Mouse (Mus musculus) liver, embryonic 13.5 days (tissue): Measurements from ENCODE around the gene 0610010F05Rik. TPM values are rescaled to one million over a fixed set of nuclear protein-coding genes. Genes with fewer than 3 reads are reported as not detected.

Experiments
- ATAC-seq: fragments of 200-750 bp; cut with Nextera tagmentation; 2 replicates; pipeline ENCODE4 v1.8.0; 2017; ENCODE audit warnings: low read depth, mild to moderate bottlenecking, moderate number of reproducible peaks, moderate library complexity
- DNase-seq: peaks from one replicate; pipeline ENCODE4 v3.0.0; 2022
- H3K27ac ChIP-seq: fragments of 300-500 bp; sonication (generic); 2 replicates; pipeline ENCODE4 v1.5.1; 2015; ENCODE audit warnings: moderate library complexity, mild to moderate bottlenecking, inconsistent platforms
- H3K27me3 ChIP-seq: fragments of 300-500 bp; sonication (generic); 2 replicates; pipeline ENCODE4 v1.6.1; 2015; ENCODE audit warnings: mild to moderate bottlenecking, inconsistent platforms
- H3K36me3 ChIP-seq: fragments of 300-500 bp; sonication (generic); 2 replicates; pipeline ENCODE4 v1.6.1; 2015; ENCODE audit warnings: mild to moderate bottlenecking, inconsistent platforms
- H3K4me1 ChIP-seq: fragments of 300-500 bp; sonication (generic); replicated peaks from 2 replicates; pipeline ENCODE4 v1.6.1; 2015; ENCODE audit warnings: inconsistent platforms
- H3K4me2 ChIP-seq: fragments of 300-500 bp; sonication (generic); 2 replicates; pipeline ENCODE4 v1.6.1; 2015; ENCODE audit warnings: inconsistent platforms, mild to moderate bottlenecking, moderate library complexity
- H3K4me3 ChIP-seq: fragments of 300-500 bp; sonication (generic); replicated peaks from 2 replicates; pipeline ENCODE4 v1.5.1; 2015; ENCODE audit warnings: mild to moderate bottlenecking, inconsistent platforms
- H3K9ac ChIP-seq: fragments of 300-500 bp; sonication (generic); 2 replicates; pipeline ENCODE4 v1.6.1; 2015; ENCODE audit warnings: mild to moderate bottlenecking, inconsistent platforms
- H3K9me3 ChIP-seq: fragments of 300-500 bp; sonication (generic); replicated peaks from 2 replicates; pipeline ENCODE4 v1.6.1; 2016; ENCODE audit warnings: inconsistent platforms
- WGBS: fragments of 180-500 bp; shearing (Covaris S2); methylation state at CpG from one replicate; pipeline ENCODE4 v1.1.7; 2015; ENCODE audit not compliant: insufficient replicate concordance; 5-methylcytosine and 5-hydroxymethylcytosine counted together
- polyA plus RNA-seq: library from polyadenylated mRNA; unstranded; fragments of >200 nt; fragmentation: Nextera tagmentation; extraction: Ambion mirVana; gene quantifications from 2 replicates; pipeline ENCODE4 v1.2.1, GENCODE M21; 2015

The 0610010F05Rik gene
- 14.1 and 16.4 TPM in 2 replicates for polyA plus RNA-seq

DNA sequence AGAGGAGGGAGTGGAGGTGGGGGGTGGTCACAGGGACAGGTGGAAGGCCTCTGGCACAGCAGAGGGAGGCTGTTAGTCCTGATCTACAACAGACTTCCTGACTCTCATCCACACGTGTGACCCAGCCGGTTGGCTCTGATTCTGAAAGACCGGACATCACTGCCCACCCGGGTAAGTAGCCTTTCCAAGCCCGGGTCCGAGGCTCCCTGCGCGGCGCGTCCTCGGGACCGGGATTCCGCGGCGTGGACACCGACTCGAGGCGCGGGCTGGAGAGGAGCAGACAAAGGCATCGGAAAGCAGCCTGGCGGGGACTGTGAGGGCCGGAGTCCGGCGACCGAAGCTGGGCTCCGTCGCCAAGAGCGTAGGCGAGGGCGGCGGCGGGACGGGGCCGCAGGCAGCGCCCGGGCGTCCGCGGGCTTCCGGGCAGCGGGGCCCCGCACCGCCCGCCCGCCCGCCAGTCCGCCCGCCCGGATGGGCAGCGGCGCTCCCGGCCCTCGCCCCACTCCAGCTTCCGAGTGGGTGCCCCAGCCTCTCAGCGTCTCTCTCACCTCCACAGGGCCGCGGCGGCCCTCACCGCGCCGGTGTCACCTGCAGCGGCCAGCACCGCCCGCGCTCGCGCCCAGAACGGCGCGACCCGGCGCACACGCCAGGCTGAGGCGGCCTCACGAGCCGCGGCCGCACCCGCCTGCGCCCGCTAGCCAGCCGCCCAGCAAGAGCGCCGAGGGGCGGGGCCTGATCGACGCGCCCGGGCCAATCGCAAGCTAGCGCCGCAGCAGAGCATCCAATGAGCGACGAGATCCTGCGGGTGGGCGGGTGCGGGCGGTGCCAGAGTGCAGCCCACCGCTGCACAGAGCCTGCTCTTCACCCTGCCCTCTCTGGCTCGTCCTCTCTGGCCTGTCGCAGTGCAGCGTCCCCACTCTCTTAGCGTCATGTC, at the start of gene 0610010F05Rik:
0610010F05Rik (minus strand) TSS at position 695 of the 934 bp plus-strand sequence.
- Histone ChIP-seq H3K4me2 (peak within 1 kb of the TSS; percentile 94), H3K27ac (peak within 1 kb of the TSS; percentile 80), H3K9me3 (no peaks in the 10 kb centered on the region), H3K4me1 (peaks cover 13% of the 10 kb centered on the region), H3K9ac (peak within 1 kb of the TSS; percentile 91), H3K27me3 (no peaks in the 10 kb centered on the region), H3K36me3 (peaks cover 8% of the 10 kb centered on the region), H3K4me3 (peak within 1 kb of the TSS; percentile 87)
- ATAC-seq = peak; percentile 100
- peak; percentile 82 for DNase-seq
- under 1% methylated on average over 83 of the region's 103 CpGs for WGBS

DNA sequence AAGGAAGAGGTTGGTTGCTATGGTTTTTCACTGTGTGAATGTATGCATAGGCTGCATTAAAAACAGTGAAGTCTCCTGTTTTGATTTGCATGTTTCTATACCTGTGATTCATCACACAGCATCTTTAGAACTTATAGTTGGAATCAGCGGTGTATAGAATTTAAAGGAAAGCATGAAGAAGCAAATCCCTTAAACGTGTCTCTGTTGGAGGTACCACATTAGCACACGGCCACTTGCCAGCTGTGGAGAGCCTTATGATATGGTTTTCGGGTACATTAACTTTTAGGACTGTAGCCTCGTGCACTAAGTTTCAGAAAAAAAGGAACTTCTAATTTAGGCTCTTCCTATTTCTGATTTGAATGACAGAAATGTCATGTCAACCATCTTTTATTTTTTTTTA, 49.1 kb upstream of the 0610010F05Rik start:
- H3K27me3 ChIP-seq = no peaks in the 10 kb centered on the region
- peaks cover 37% of the 10 kb centered on the region for H3K36me3 ChIP-seq
- H3K9me3 ChIP-seq = no peaks in the 10 kb centered on the region
- WGBS = 66% methylated on average over 5 of the region's 5 CpGs
- H3K9ac ChIP-seq = no peak overlapping the region
- no peak overlapping the region for H3K4me2 ChIP-seq
- no peak overlapping the region for H3K4me3 ChIP-seq
- ATAC-seq = no peak
- no peak for DNase-seq
- no peaks in the 10 kb centered on the region for H3K4me1 ChIP-seq
- no peak overlapping the region for H3K27ac ChIP-seq

DNA sequence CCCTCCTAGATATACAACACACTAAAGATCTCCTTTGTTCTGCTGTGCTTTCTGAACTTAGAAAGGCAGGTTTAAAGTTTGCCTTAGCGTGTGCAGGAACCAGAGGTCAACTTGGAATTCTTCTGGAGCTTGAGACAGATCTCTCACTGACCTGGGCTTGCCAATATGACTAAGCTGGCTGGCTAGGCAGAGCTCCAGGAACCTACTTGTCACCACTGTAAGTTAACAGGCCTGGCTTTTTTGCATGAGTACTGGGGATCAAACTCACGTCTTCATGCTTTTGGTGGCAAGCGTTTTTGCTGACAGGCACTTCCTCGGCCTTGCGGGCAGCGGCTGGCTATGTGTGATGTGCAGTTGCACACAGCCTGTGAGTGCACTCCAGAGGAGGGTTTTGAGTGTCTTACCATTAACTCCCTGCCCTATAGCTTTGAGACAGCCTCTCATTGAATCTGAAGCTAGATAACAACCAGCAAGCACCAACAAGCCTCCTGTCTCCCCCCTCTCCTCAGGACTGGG, 47.1 kb upstream of the 0610010F05Rik start:
- 89% methylated on average over 6 of the region's 6 CpGs for WGBS
- no peak for ATAC-seq

DNA sequence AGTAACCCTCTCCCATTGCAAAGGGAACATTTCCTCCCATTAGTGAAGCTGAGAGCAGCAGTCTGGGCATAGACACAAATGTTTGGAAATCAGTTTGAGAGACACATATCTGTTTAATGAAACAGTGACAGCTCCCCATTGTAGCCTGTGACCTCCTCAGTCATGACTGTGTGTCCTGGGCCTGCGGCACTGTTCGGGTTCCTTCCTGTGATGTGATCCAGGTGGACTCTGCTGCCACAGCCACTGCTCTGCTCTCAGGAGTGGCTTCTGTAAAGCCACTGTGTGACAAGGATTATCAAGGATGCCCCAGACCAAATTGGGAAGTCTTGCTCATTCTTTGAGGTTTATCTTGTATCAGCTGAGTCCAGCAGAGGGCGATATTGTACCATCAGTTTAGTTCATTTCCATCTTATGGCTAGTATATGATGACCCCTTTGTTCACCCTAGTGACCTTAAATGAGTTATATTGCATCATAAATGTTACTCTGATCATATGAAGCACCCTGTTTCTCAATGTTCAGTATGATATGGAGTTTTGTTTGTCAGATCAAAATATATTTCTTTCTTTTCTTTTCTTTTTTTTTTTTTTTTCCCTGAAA, 45.7 kb upstream of the 0610010F05Rik start:
- ATAC-seq (0 out of 2 replicates have a peak, but pooled peaks have one; percentile 43), DNase-seq (peak; percentile 28)
- Histone ChIP-seq H3K4me1 (no peaks in the 10 kb centered on the region), H3K9me3 (no peaks in the 10 kb centered on the region), H3K9ac (no peak overlapping the region), H3K4me2 (no peak overlapping the region), H3K27ac (no peak overlapping the region), H3K27me3 (no peaks in the 10 kb centered on the region), H3K4me3 (no peak overlapping the region), H3K36me3 (peaks cover 53% of the 10 kb centered on the region)
- 53% methylated on average over 3 of the region's 3 CpGs for WGBS

More for the DNA sequence above, 47.1 kb upstream of the 0610010F05Rik start:
- DNase-seq = no peak
- Histone ChIP-seq H3K27ac (no peak overlapping the region), H3K9me3 (no peaks in the 10 kb centered on the region), H3K27me3 (no peaks in the 10 kb centered on the region), H3K36me3 (peaks cover 49% of the 10 kb centered on the region), H3K4me1 (no peaks in the 10 kb centered on the region), H3K4me3 (no peak overlapping the region), H3K4me2 (no peak overlapping the region), H3K9ac (no peak overlapping the region)

GRCm38 (mm10) chr11:23676100-23676499, 42.7 kb upstream of the 0610010F05Rik start:
- Histone ChIP-seq H3K4me1 (no peaks in the 10 kb centered on the region), H3K4me2 (no peak overlapping the region), H3K36me3 (peaks cover 52% of the 10 kb centered on the region), H3K9me3 (no peaks in the 10 kb centered on the region), H3K27me3 (no peaks in the 10 kb centered on the region), H3K27ac (no peak overlapping the region), H3K9ac (no peak overlapping the region), H3K4me3 (no peak overlapping the region)
- ATAC-seq (no peak), DNase-seq (no peak)
- 74% methylated on average over 5 of the region's 5 CpGs for WGBS

GRCm38 (mm10) chr11:23672256-23672749, 38.9 kb upstream of the 0610010F05Rik start:
- no peak overlapping the region for H3K27ac ChIP-seq
- H3K36me3 ChIP-seq = peaks cover 30% of the 10 kb centered on the region
- WGBS = 74% methylated on average over 4 of the region's 4 CpGs
- H3K4me2 ChIP-seq = no peak overlapping the region
- H3K9ac ChIP-seq = no peak overlapping the region
- DNase-seq = no peak
- H3K4me3 ChIP-seq = no peak overlapping the region
- ATAC-seq = no peak
- no peaks in the 10 kb centered on the region for H3K9me3 ChIP-seq
- H3K4me1 ChIP-seq = peaks cover 4% of the 10 kb centered on the region; the same call in 1 of the 2 replicates
- H3K27me3 ChIP-seq = no peaks in the 10 kb centered on the region

DNA sequence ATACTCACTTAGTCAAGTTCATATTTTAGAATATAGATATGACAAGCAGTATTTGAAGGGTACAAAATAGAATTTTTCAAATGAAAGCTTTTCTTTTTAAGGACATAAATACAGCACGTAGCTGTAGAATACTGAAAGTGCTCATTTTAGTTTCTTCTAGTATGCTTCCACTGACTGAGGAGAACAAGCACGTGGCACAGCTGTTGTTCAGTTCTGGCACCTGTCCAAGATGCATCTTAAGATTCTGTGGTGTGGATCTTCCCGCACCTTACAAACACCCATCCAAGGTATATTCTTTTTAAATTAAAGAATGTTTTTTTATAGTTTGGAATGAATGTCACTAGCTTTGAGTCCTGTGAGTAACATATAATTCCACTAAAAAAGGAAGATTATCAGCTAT, 33.7 kb upstream of the 0610010F05Rik start:
- Histone ChIP-seq H3K27me3 (no peaks in the 10 kb centered on the region), H3K9ac (peak overlapping the region; percentile 92), H3K9me3 (no peaks in the 10 kb centered on the region), H3K4me1 (peaks cover 26% of the 10 kb centered on the region), H3K4me3 (peak overlapping the region; percentile 93), H3K4me2 (peak overlapping the region; percentile 82), H3K27ac (no peak overlapping the region), H3K36me3 (no peaks in the 10 kb centered on the region; the same call in 1 of the 2 replicates)
- DNase-seq = no peak
- WGBS = 49% methylated on average over 3 of the region's 3 CpGs
- no peak for ATAC-seq

DNA sequence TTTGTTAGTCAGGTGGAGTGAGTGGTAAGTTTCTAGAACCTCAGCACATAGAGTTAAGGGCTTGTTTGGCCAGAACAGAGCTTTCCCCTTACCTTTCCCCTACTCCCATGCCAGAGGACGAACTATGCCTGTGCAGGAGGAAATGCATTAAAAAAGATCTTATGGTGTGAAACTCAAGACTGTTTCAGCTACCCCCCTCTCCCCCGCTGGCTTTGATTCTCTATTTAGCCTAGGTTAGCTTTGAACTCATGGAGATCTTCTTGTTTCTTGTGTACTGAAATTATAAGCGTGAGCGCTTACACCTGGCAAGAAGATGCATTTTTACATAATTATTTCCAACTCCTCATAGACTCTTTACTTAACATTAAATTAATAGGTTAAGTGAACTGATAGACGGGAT, 33.1 kb upstream of the 0610010F05Rik start:
- WGBS = 6% methylated on average over 5 of the region's 5 CpGs
- peaks cover 26% of the 10 kb centered on the region for H3K4me1 ChIP-seq
- H3K4me2 ChIP-seq = peak overlapping the region; percentile 82
- ATAC-seq = no peak
- peak overlapping the region; percentile 92 for H3K9ac ChIP-seq
- H3K27me3 ChIP-seq = no peaks in the 10 kb centered on the region
- H3K27ac ChIP-seq = peak overlapping the region; percentile 90
- H3K4me3 ChIP-seq = peak overlapping the region; percentile 93
- no peak for DNase-seq
- no peaks in the 10 kb centered on the region for H3K9me3 ChIP-seq
- H3K36me3 ChIP-seq = no peaks in the 10 kb centered on the region; the same call in 1 of the 2 replicates

GRCm38 (mm10) chr11:23665798-23666501, 32.5 kb upstream of the 0610010F05Rik start, which contains the start of gene Pex13:
Gene Pex13, minus strand, starts transcription at chr11:23665959.
- peak; percentile 90 for DNase-seq
- Histone ChIP-seq H3K4me1 (peaks cover 26% of the 10 kb centered on the region), H3K4me3 (peak within 1 kb of the TSS; percentile 93), H3K36me3 (no peaks in the 10 kb centered on the region; the same call in 1 of the 2 replicates), H3K9me3 (no peaks in the 10 kb centered on the region), H3K27me3 (no peaks in the 10 kb centered on the region), H3K9ac (peak within 1 kb of the TSS; percentile 92), H3K27ac (peak within 1 kb of the TSS; percentile 90), H3K4me2 (peak within 1 kb of the TSS; percentile 82)
- ATAC-seq = peak; percentile 96
- WGBS = under 1% methylated on average over 49 of the region's 49 CpGs

DNA sequence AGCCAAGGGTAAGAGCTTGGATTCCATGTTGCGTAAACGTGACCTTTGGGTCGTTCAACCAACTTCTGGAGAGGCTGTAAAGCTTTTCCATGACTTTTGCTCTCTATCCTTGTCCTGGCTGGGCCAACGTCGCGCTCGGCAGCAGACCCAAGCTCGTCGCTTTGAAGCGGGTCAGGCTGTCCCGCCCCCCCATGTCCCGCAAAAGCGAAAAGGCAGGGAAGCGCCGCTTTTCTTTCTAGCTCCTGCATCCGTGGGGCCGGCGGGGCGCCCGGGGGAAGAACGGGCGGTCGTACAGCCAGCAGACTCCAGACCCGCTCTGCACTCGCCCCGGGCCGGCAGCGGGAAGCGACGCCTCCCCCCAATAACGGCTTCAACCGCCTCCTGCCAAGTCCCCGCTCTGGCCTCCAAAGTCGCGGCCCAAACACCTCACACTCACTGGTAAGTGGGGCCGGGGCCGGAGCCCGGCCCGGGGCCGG, 31.9 kb upstream of the 0610010F05Rik start, which contains the start of gene Pus10:
Pus10 (plus strand) TSS at position 364 of the 476 bp plus-strand sequence.
- Histone ChIP-seq H3K4me1 (peaks cover 26% of the 10 kb centered on the region), H3K27me3 (no peaks in the 10 kb centered on the region), H3K9ac (peak within 1 kb of the TSS; percentile 92), H3K27ac (peak within 1 kb of the TSS; percentile 90), H3K4me3 (peak within 1 kb of the TSS; percentile 93), H3K9me3 (no peaks in the 10 kb centered on the region), H3K36me3 (no peaks in the 10 kb centered on the region; the same call in 1 of the 2 replicates), H3K4me2 (peak within 1 kb of the TSS; percentile 82)
- peak; percentile 64 for ATAC-seq
- under 1% methylated on average over 38 of the region's 40 CpGs for WGBS
- no peak for DNase-seq
